Mouse (Mus musculus): Measurements from ENCODE around the gene Sh3gl1.

- TF ChIP-seq CTCF (IDR thresholded peaks at IDR 0.05; ENCODE audit: low read depth) (no peak), EP300 (optimal IDR thresholded peaks at IDR 0.05) (no peak)
Measured at GRCm38 (mm10) chr17:56066451-56066850, 30.0 kb upstream of the Sh3gl1 start.

All from stomach, postnatal 0 days (tissue).